Mouse (Mus musculus) neural tube, embryonic 11.5 days (tissue): Measurements from ENCODE around the gene Pcsk4. TPM values are rescaled to one million over a fixed set of nuclear protein-coding genes. Genes with fewer than 3 reads are reported as not detected.

ENCODE experiments used
- ATAC-seq: fragments of 200-750 bp; cut with Nextera tagmentation; 2 replicates; pipeline ENCODE4 v1.8.0; 2017; ENCODE audit warnings: moderate number of reproducible peaks, mild to moderate bottlenecking, moderate TSS enrichment, moderate library complexity; ENCODE audit not compliant: insufficient read depth, low FRiP score, low TSS enrichment
- DNase-seq: peaks from one replicate; pipeline ENCODE4 v3.0.0-alpha.2; 2015; ENCODE audit warnings: low spot score
- H3K27ac ChIP-seq: fragments of 300-500 bp; sonication (generic); 2 replicates; pipeline ENCODE4 v1.5.1; 2014; ENCODE audit warnings: low read depth, mild to moderate bottlenecking, low read length
- H3K27me3 ChIP-seq: fragments of 300-500 bp; sonication (generic); 2 replicates; pipeline ENCODE4 v1.6.1; 2014; ENCODE audit warnings: mild to moderate bottlenecking, low read length, mixed read lengths; ENCODE audit not compliant: control insufficient read depth, insufficient read depth
- H3K36me3 ChIP-seq: fragments of 300-500 bp; sonication (generic); 2 replicates; pipeline ENCODE4 v1.6.1; 2014; ENCODE audit warnings: mild to moderate bottlenecking, low read length, moderate library complexity, mixed read lengths; ENCODE audit not compliant: control insufficient read depth, insufficient read depth
- H3K4me1 ChIP-seq: fragments of 300-500 bp; sonication (generic); 2 replicates; pipeline ENCODE4 v1.6.1; 2014; ENCODE audit warnings: low read length, mixed read lengths; ENCODE audit not compliant: control insufficient read depth, insufficient read depth
- H3K4me2 ChIP-seq: fragments of 300-500 bp; sonication (generic); 2 replicates; pipeline ENCODE4 v1.6.1; 2014; ENCODE audit warnings: low read depth, mild to moderate bottlenecking, moderate library complexity
- H3K4me3 ChIP-seq: fragments of 300-500 bp; sonication (generic); 2 replicates; pipeline ENCODE4 v1.5.1; 2014; ENCODE audit warnings: low read depth, low read length
- H3K9ac ChIP-seq: fragments of 300-500 bp; sonication (generic); 2 replicates; pipeline ENCODE4 v1.6.1; 2014; ENCODE audit warnings: mild to moderate bottlenecking, low read length
- H3K9me3 ChIP-seq: fragments of 300-500 bp; sonication (generic); 2 replicates; pipeline ENCODE4 v1.6.1; 2016; ENCODE audit warnings: low read length; ENCODE audit not compliant: control insufficient read depth
- WGBS: fragments of 180-500 bp; shearing (Covaris S2); extraction: QIAGEN DNeasy Blood & Tissue Kit; methylation state at CpG from one replicate; pipeline ENCODE4 v1.1.7; 2014; 5-methylcytosine and 5-hydroxymethylcytosine counted together
- polyA plus RNA-seq: library from polyadenylated mRNA; unstranded; fragments of >200 nt; fragmentation: Nextera tagmentation; extraction: Ambion mirVana; gene quantifications from 2 replicates; pipeline ENCODE4 v1.2.1, GENCODE M21; 2014

The Pcsk4 gene
- polyA plus RNA-seq, 1 experiment from 2014 or later, result 2.0 TPM

DNA sequence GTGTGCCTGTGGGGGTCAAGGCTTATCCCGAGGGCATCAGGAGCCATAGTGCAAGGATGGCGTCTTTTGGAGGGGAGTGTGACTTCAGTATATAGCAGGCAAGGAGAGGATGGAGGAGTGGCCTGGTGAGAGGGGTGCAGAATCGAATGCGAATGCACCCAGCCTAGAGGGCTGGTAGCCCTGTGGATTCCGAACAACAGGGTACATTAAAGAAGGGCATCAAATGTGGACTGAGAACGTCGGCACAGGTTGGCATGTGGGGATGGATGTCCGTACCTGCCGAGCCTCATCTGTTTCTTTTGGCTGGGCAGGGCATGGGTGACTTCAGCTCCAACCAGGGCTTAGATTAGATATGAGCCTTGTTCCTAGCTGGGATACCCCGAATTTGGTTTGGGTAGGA is 29.5 kb downstream of the Pcsk4 start:
- peak; percentile 25 for DNase-seq
- ATAC-seq, result no peak
- peak overlapping the region; percentile 94 for H3K9ac ChIP-seq
- no peaks in the 10 kb centered on the region for H3K9me3 ChIP-seq
- H3K4me2 ChIP-seq, result peak overlapping the region; percentile 73
- H3K4me1 ChIP-seq, result peaks cover 26% of the 10 kb centered on the region
- peak overlapping the region; percentile 61 for H3K4me3 ChIP-seq
- H3K27ac ChIP-seq, result peak overlapping the region; percentile 92
- 58% methylated on average over 10 of the region's 10 CpGs for WGBS
- H3K27me3 ChIP-seq, result peaks cover 15% of the 10 kb centered on the region
- H3K36me3 ChIP-seq, result peaks cover 3% of the 10 kb centered on the region

DNA sequence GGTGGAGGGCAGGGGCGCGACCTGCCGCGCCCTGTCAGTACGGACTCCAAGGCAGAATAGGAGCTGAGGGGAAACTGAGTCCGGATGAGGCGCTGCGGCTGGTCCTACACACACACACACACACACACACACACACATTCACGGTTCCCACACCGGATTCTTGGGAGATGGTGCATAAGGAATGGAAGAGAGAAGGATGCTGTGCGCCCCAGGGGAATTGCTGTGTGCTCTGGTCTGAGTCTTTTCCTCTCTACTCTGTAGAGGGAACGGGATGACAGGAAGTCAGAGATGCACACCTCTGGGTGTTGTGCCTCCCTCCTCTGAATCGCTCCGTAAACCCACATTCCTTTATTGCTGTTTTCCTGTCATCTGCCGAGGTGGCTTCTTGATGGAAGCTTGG is 30.0 kb downstream of the Pcsk4 start:
- H3K27ac ChIP-seq, result peak overlapping the region; percentile 92
- H3K36me3 ChIP-seq, result peaks cover 6% of the 10 kb centered on the region
- H3K4me3 ChIP-seq, result peak overlapping the region; percentile 61
- peak overlapping the region; percentile 94 for H3K9ac ChIP-seq
- no peak for DNase-seq
- H3K9me3 ChIP-seq, result no peaks in the 10 kb centered on the region
- H3K4me2 ChIP-seq, result peak overlapping the region; percentile 73
- ATAC-seq, result no peak
- H3K4me1 ChIP-seq, result peaks cover 26% of the 10 kb centered on the region
- H3K27me3 ChIP-seq, result peaks cover 12% of the 10 kb centered on the region
- WGBS, result 11% methylated on average over 14 of the region's 15 CpGs

DNA sequence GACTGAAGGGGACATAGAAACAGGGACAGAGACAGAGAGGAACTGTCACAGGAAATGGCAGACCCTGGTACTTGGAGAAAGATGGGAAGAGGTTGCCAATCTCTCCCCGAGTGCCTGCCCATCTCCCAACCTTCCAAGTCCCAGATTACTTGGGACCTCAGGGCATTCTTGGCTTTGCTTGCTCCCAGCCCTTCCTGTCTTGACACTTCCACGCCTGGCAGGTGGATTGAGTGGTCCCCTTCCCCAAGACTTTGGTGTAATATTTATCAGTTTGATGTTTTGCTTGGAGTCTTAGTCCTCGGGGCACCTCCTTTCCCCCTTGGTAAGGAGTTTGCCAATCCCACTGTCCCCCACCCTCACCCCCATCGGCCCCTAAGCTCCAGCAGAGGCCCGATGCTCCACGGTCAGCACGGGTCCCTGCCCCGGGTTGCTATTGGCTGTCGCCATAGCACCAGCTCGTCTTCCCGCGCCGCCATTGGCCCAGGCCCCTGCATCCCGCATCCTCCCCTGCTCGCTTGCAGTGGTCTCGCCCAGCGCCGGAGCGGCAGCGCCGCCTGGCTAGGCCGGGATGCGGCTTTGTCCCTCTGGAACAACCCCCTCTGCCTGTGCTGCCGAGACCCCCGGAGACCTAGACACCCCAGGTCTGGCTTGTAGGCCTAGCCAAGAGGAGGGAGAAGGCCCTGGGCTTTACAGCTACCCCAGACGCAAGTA is 30.6 kb downstream of the Pcsk4 start:
- Histone ChIP-seq H3K9me3 (no peaks in the 10 kb centered on the region), H3K27ac (peak overlapping the region; percentile 92), H3K36me3 (peaks cover 9% of the 10 kb centered on the region), H3K9ac (peak overlapping the region; percentile 94), H3K4me3 (peak overlapping the region; percentile 61), H3K27me3 (peaks cover 12% of the 10 kb centered on the region), H3K4me1 (peaks cover 26% of the 10 kb centered on the region), H3K4me2 (peak overlapping the region; percentile 73)
- DNase-seq (peak; percentile 93), ATAC-seq (peak; percentile 85)
- 4% methylated on average over 26 of the region's 26 CpGs for WGBS

DNA sequence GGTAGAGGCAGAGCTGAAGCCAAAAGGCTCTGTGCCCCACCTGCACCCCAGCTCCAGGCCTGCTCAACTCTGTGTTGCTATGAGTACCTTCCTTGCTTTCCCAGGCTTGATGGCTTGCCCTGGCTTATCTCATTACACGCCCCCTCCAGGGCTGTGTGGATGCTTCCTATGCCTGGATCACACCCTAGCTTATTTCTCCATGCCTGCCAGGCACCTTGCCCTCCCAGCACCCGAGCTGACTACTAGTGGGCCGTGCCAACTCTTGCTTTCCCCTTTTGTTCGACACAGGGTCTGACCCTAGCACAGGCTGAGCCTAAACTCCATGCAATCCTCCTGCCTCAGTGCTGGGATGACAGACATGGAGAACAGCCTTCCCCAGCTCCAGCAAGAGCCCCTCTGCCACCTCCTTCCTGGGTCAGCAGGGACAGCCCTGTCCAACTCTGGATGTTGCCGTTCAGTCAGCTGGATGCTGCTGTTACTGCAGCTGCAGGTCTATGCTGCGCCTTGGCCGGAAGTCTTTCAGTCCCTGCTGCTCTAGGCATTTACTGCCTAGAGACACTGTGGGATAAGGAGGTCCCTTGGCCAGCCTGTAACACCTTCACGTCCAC is 31.7 kb downstream of the Pcsk4 start:
- Histone ChIP-seq H3K36me3 (peaks cover 9% of the 10 kb centered on the region), H3K9me3 (no peaks in the 10 kb centered on the region), H3K27ac (no peak overlapping the region), H3K9ac (0 out of 2 replicates have a peak overlapping the region, but pooled peaks have one; percentile 32), H3K4me2 (no peak overlapping the region), H3K27me3 (peaks cover 12% of the 10 kb centered on the region), H3K4me3 (no peak overlapping the region), H3K4me1 (peaks cover 34% of the 10 kb centered on the region)
- DNase-seq (no peak), ATAC-seq (no peak)
- WGBS, result 74% methylated on average over 8 of the region's 8 CpGs

DNA sequence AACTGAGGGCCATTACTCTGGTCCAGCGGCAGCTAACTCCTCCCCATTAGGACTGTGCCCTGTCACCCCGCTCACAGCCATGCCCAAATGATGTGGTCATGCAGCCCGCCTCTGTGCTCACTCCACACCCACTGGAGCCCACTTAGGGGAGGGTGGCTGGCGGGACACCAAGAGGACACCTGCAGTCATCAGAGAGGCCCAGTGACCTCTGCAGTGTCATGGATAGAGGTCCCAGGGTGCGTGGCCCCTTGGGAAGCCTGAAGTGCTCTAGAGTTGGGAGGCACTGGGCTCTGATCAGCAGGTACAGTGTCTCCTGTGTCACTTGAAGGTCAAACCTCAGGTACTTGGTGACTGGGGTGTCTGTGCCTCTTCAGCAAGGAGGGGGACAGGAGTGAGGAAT is 32.5 kb downstream of the Pcsk4 start:
- H3K9me3 ChIP-seq, result no peaks in the 10 kb centered on the region
- H3K9ac ChIP-seq, result peak overlapping the region; percentile 44; the same call in 1 of the 2 replicates

DNA sequence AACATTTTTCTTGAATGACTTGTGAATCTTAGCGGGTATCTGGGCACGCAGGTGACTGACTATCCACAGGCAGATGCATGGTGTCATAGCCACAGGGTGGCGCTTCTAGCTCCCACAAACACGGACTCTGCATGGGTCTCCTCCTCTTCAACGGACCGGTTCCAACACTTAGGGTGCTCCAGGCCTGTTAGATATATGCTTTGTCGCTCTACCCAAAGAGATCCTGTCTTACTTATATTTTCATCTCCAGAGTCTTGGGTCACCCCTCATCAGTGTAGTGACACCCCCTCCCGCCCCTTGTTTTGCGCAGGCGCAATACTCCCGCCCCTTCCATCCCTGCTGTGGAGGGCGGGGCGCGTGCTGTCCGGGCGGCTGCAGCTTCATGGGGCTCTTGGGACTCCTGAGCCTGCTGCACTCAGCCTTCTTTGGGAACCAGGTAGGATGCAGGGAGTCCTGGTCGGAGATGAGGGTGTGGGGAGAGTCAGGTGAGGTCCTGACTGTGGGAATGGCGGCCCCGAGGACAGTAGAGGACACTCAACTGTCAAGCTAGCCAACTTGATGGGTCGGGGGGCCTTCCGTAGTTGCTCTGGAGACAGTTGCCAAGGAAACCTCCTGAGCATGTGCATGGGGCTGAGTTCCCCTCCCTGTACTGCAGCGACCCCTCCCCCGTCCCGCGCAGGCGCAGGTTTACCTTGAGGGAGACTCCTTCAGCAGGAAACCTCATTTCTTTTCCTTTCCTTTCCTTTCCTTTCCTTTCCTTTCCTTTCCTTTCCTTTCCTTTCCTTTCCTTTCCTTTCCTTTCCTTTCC is 33.5 kb downstream of the Pcsk4 start, which contains the start of gene Apc2:
Gene Apc2, plus strand, starts transcription at position 360 of the 808 bp plus-strand sequence.
- Histone ChIP-seq H3K27me3 (peaks cover 12% of the 10 kb centered on the region), H3K4me1 (peaks cover 27% of the 10 kb centered on the region), H3K4me2 (peak within 1 kb of the TSS; percentile 67), H3K4me3 (peak within 1 kb of the TSS; percentile 35), H3K9ac (peak within 1 kb of the TSS; percentile 44), H3K9me3 (no peaks in the 10 kb centered on the region), H3K36me3 (peaks cover 6% of the 10 kb centered on the region), H3K27ac (peak within 1 kb of the TSS; percentile 76)
- ATAC-seq (peak; percentile 45), DNase-seq (peak; percentile 85)
- WGBS, result under 1% methylated on average over 26 of the region's 26 CpGs

More for the DNA sequence above, 32.5 kb downstream of the Pcsk4 start:
- DNase-seq (no peak), ATAC-seq (no peak)
- H3K36me3 ChIP-seq, result peaks cover 6% of the 10 kb centered on the region
- WGBS, result 84% methylated on average over 5 of the region's 5 CpGs
- H3K4me3 ChIP-seq, result 0 out of 2 replicates have a peak overlapping the region, but pooled peaks have one; percentile 35
- peaks cover 12% of the 10 kb centered on the region for H3K27me3 ChIP-seq
- H3K4me2 ChIP-seq, result peak overlapping the region; percentile 67
- H3K4me1 ChIP-seq, result peaks cover 27% of the 10 kb centered on the region
- H3K27ac ChIP-seq, result peak overlapping the region; percentile 56; the same call in 1 of the 2 replicates

DNA sequence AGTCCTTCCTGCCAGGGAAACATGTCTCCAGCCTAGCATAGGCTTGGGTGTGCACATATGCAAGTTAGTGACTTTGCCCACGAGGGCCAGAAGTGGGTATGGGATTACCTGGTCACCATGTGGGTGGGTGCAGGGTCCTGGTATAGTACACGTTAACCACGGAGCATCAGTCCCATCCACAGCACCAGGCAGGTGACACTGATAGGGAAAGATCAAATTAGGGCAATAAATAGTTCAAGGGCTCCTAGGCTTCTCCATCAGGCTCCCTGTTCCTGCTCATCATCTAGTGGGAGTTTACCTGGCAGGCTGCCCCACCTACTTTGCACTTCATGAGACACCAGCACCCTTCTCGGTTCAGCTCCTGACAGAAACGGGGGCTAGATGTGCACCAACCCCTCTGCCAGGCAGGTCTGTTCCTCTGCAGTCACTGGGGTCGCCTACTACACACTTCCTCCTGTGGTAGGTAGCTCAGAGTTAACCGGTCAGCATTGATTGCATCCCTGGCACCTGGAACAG is 34.5 kb downstream of the Pcsk4 start:
- no peak for DNase-seq

DNA sequence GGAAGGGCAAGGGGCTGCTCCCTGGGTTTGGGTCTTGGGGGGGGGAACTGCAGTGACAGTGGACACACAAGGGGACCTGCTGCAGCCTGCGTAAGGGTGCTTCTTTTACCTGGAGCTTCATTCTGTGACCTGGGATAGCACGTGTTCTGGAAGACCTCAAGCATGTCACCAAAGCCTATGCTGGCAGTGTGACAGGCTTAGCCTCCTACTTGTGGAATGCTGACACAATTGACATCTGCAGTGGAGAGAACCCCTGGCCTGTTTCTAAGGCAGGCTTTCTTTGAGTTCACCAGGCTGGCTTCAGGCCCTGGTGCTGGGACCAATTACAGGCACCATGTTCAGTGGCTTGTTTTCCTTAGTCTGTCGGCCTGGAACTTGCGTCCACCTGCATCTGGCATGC is 35.0 kb downstream of the Pcsk4 start:
- Histone ChIP-seq H3K27me3 (peaks cover 6% of the 10 kb centered on the region), H3K27ac (no peak overlapping the region), H3K9ac (no peak overlapping the region), H3K4me2 (peak overlapping the region; percentile 4; the same call in 1 of the 2 replicates), H3K4me3 (no peak overlapping the region), H3K36me3 (peaks cover 6% of the 10 kb centered on the region), H3K9me3 (no peaks in the 10 kb centered on the region), H3K4me1 (peaks cover 20% of the 10 kb centered on the region)
- DNase-seq (no peak), ATAC-seq (no peak)
- 73% methylated on average over 4 of the region's 4 CpGs for WGBS

More for the DNA sequence above, 34.5 kb downstream of the Pcsk4 start:
- Histone ChIP-seq H3K27ac (0 out of 2 replicates have a peak overlapping the region, but pooled peaks have one; percentile 27), H3K9ac (no peak overlapping the region), H3K4me2 (peak overlapping the region; percentile 9; the same call in 1 of the 2 replicates), H3K36me3 (peaks cover 6% of the 10 kb centered on the region), H3K27me3 (peaks cover 10% of the 10 kb centered on the region), H3K9me3 (no peaks in the 10 kb centered on the region), H3K4me1 (peaks cover 26% of the 10 kb centered on the region), H3K4me3 (peak overlapping the region; percentile 4; the same call in 1 of the 2 replicates)
- no peak for ATAC-seq
- 51% methylated on average over 7 of the region's 7 CpGs for WGBS
